Mouse (Mus musculus) small intestine, adult 2 months (tissue): ENCODE measurements at regions not wholly inside any gene's neighbourhood (a gene's known extent, or its start where the extent isn't known, plus 50 kb on each side); places are given as distances from the start of the nearest gene placed in this dataset.

Experiments used
- CTCF ChIP-seq: fragments of 200-500 bp; IDR thresholded peaks from 2 replicates; pipeline ENCODE4 v1.5.1; 2012; ENCODE audit warnings: low read depth, mild to moderate bottlenecking, control low read depth, inconsistent platforms, low read length, moderate library complexity, mixed read lengths; ENCODE audit not compliant: insufficient replicate concordance, insufficient read length; ENCODE audit errors: extremely low read depth
- POLR2A ChIP-seq: fragments of 200-500 bp; IDR thresholded peaks from 2 replicates; pipeline ENCODE4 v1.6.1; 2012; ENCODE audit warnings: low read depth, mild to moderate bottlenecking, control low read depth, inconsistent platforms, low read length, moderate library complexity

DNA sequence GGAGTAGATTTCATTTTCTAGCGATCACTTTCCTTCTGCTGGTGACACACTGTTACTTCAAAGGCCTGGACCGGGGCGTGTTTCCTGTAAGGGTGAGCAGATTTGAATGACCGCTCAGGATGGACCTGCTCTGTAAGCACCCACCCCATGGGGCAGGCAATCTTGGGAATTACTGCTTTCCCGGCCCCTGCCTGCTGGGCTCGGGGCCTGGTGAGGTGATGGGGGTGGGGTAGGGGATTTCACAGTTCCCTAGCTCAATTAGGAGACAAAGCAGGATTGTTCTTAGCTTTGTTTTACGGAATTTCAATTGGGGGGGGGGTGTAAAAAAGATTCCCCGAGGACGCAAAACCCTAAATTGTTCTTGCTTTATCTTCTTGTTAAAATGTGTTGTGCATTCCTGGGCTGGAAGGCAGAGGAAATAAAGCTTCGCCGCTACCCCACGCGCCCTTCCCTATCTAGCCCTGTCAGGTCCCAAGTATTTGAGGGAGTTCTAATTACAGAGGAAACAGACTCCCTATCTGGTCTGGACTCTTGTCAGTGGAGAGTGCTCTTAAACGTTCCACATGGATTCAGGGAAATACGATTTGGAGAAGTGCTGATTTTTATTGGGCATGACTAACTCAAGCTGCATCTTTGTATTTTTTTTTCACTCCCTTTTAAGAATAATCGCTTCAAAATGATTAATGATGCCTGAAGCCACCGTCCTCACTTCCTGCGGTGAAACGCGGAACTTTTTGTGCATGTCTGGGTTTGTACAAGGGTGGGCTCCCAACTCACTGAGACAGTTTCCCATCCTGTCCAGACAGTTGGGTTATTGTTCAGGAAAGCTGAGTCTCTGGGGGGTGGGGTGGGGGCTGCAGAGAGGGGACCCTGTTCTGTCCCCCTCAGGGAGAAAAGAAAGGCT lies 194.3 kb downstream of the Enc1 start:
- no peak for TF ChIP-seq POLR2A
- TF ChIP-seq CTCF = no peak
